Mouse (Mus musculus) cerebral cortex, adult 2 months (tissue): ENCODE results near the gene B4galt1.

Experiments used
- WGBS: fragments of 180-500 bp; shearing (Covaris S2); methylation state at CpG from one replicate; pipeline ENCODE4 v1.1.7; 2018; 5-methylcytosine and 5-hydroxymethylcytosine counted together

The B4galt1 gene

GRCm38 (mm10) chr4:40853565-40854386 is at the start of gene B4galt1:
Gene B4galt1 (minus strand): TSS chr4:40854005.
- WGBS: under 1% methylated on average over 83 of the region's 83 CpGs

- WGBS: 90% methylated on average over 4 of the region's 4 CpGs
Observed at GRCm38 (mm10) chr4:40900612-40901011, 46.8 kb upstream of the B4galt1 start.

GRCm38 (mm10) chr4:40900071-40900470 is 46.3 kb upstream of the B4galt1 start:
- 96% methylated on average over 3 of the region's 3 CpGs for WGBS

GRCm38 (mm10) chr4:40899264-40899663 is 45.5 kb upstream of the B4galt1 start:
- WGBS: 76% methylated on average over 2 of the region's 2 CpGs

- WGBS: 92% methylated on average over 6 of the region's 6 CpGs
Observed at GRCm38 (mm10) chr4:40898476-40899044, 44.8 kb upstream of the B4galt1 start.

GRCm38 (mm10) chr4:40895646-40896045 is 41.8 kb upstream of the B4galt1 start:
- 97% methylated on average over 2 of the region's 2 CpGs for WGBS

GRCm38 (mm10) chr4:40895118-40895517 is 41.3 kb upstream of the B4galt1 start:
- WGBS: 74% methylated on average over 3 of the region's 3 CpGs

- 72% methylated on average over 5 of the region's 5 CpGs for WGBS
Observed at GRCm38 (mm10) chr4:40891206-40891605, 37.4 kb upstream of the B4galt1 start.

- 64% methylated on average over 4 of the region's 4 CpGs for WGBS
Observed at GRCm38 (mm10) chr4:40889983-40890382, 36.2 kb upstream of the B4galt1 start.

- 66% methylated on average over 3 of the region's 3 CpGs for WGBS
Observed at GRCm38 (mm10) chr4:40889252-40889651, 35.4 kb upstream of the B4galt1 start.

- 89% methylated on average over 11 of the region's 11 CpGs for WGBS
Observed at GRCm38 (mm10) chr4:40888839-40889238, 35.0 kb upstream of the B4galt1 start.

- WGBS: 66% methylated on average over 4 of the region's 4 CpGs
Observed at GRCm38 (mm10) chr4:40885883-40886282, 32.1 kb upstream of the B4galt1 start.

GRCm38 (mm10) chr4:40885166-40885525 is 31.3 kb upstream of the B4galt1 start:
- 52% methylated on average over 2 of the region's 2 CpGs for WGBS

GRCm38 (mm10) chr4:40884282-40885165 is 30.7 kb upstream of the B4galt1 start:
- 64% methylated on average over 12 of the region's 12 CpGs for WGBS

GRCm38 (mm10) chr4:40883200-40883599 is 29.4 kb upstream of the B4galt1 start:
- 56% methylated on average over 10 of the region's 10 CpGs for WGBS

GRCm38 (mm10) chr4:40877528-40877927 is 23.7 kb upstream of the B4galt1 start:
- 84% methylated on average over 5 of the region's 5 CpGs for WGBS

- WGBS: 26% methylated on average over 12 of the region's 12 CpGs
Observed at GRCm38 (mm10) chr4:40876814-40877371, 23.1 kb upstream of the B4galt1 start.

GRCm38 (mm10) chr4:40875842-40876241 is 22.0 kb upstream of the B4galt1 start:
- 65% methylated on average over 20 of the region's 20 CpGs for WGBS

- WGBS: 83% methylated on average over 5 of the region's 5 CpGs
Observed at GRCm38 (mm10) chr4:40874794-40875552, 21.2 kb upstream of the B4galt1 start.

- 35% methylated on average over 6 of the region's 6 CpGs for WGBS
Observed at GRCm38 (mm10) chr4:40874151-40874600, 20.4 kb upstream of the B4galt1 start.

- WGBS: 98% methylated on average over 2 of the region's 2 CpGs
Observed at GRCm38 (mm10) chr4:40873320-40873719, 19.5 kb upstream of the B4galt1 start.
